Mouse (Mus musculus) ES-Bruce4 (cell line): Measurements from ENCODE around the gene BC067074.
"Not testable (repeated sequence)": the region's sequence is repeated elsewhere in the genome, so short reads cannot be mapped to it uniquely, and the experiment has no call there.

Experiments
- EP300 ChIP-seq: IDR thresholded peaks from 2 replicates; pipeline ENCODE4 v1.6.1; 2011; ENCODE audit warnings: low read depth, low read length; ENCODE audit not compliant: insufficient read depth
- POLR2A ChIP-seq: IDR thresholded peaks from one replicate; pipeline ENCODE4 v1.8.1; 2011; ENCODE audit warnings: low read length; ENCODE audit not compliant: insufficient read depth

GRCm38 (mm10) chr13:113382770-113383169, 89.8 kb downstream of the BC067074 start:
- TF ChIP-seq EP300, POLR2A: not testable (repeated sequence)
